Mouse (Mus musculus) testis, adult 2 months (tissue): ENCODE measurements around the gene Dglucy. TPM values are rescaled to one million over a fixed set of nuclear protein-coding genes. Genes with fewer than 3 reads are reported as not detected.

Experiments
- H3K27ac ChIP-seq: fragments of 200-500 bp; 2 replicates; pipeline ENCODE4 v1.5.1; 2012; ENCODE audit warnings: low read depth, low read length; ENCODE audit not compliant: control insufficient read depth, insufficient read depth
- H3K27me3 ChIP-seq: fragments of 200-500 bp; 2 replicates; pipeline ENCODE4 v1.6.1; 2012; ENCODE audit warnings: mild to moderate bottlenecking, low read length, moderate library complexity; ENCODE audit not compliant: control insufficient read depth, insufficient read depth
- H3K36me3 ChIP-seq: fragments of 200-500 bp; 2 replicates; pipeline ENCODE4 v1.6.1; 2012; ENCODE audit warnings: mild to moderate bottlenecking, low read length; ENCODE audit not compliant: control insufficient read depth, insufficient read depth
- H3K4me1 ChIP-seq: fragments of 200-500 bp; 2 replicates; pipeline ENCODE4 v1.6.1; 2012; ENCODE audit warnings: low read length; ENCODE audit not compliant: control insufficient read depth, insufficient read depth
- H3K4me3 ChIP-seq: fragments of 200-500 bp; 2 replicates; pipeline ENCODE4 v1.5.1; 2012; ENCODE audit warnings: low read depth, mild to moderate bottlenecking, low read length, moderate library complexity, mixed read lengths; ENCODE audit not compliant: control insufficient read depth
- CTCF ChIP-seq: fragments of 200-500 bp; IDR thresholded peaks from 2 replicates; pipeline ENCODE4 v1.5.1; 2012; ENCODE audit warnings: low read depth, mild to moderate bottlenecking, inconsistent platforms, low read length, moderate library complexity; ENCODE audit not compliant: control insufficient read depth, insufficient read depth, insufficient replicate concordance
- POLR2A ChIP-seq: fragments of 200-500 bp; IDR thresholded peaks from 2 replicates; pipeline ENCODE4 v1.6.1; 2012; ENCODE audit warnings: low read depth, mild to moderate bottlenecking, inconsistent platforms, low read length, moderate library complexity; ENCODE audit not compliant: control insufficient read depth
- polyA plus RNA-seq: library from polyadenylated mRNA; depleted of rRNA; stranded (reverse); fragments of >200 nt; gene quantifications from 2 replicates; pipeline ENCODE4 v1.2.3, GENCODE M21; 2012

Gene Dglucy
- polyA plus RNA-seq, 1 experiment, result 1.0 TPM

DNA sequence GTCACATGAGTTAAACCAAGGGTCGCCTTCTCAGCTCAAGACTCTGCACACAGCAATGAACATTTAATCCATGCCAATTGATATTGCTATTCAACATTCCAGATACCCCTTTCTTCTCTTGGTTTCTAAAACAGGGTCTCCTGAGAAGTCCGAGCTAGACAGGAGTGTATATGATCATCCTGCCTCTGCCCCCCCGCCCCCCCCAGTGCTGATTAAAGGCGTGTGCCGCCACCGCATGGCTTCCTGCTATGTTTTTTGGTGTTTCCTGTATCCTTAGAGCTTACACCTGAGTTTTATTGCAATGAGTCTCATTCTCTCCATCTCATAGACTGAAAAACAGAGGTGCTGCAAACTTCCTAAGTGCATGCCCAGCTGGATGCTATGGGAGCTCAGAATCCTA, 122.5 kb downstream of the Dglucy start:
- no peak for TF ChIP-seq CTCF
- TF ChIP-seq POLR2A, result no peak

DNA sequence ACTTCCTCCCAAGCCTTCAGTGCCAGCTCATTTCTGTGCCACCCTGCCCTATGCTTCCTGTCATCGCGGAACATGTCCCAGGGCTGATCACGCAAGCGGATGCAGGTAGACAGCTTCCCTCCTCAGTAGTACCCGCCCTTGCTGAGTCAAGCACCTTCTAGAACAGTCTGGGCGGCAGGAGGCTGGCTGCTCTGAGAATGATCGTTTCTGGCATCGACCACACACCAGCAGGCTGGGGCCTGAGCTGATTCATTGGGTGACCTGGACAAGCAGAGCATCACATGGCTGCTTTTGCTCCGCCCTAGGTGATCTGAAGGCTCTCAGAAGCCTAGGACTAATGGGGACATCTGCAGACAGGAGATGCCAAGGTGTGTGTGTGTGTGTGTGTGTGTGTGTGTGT, 124.9 kb downstream of the Dglucy start:
- peaks cover 20% of the 10 kb centered on the region for H3K4me1 ChIP-seq
- no peaks in the 10 kb centered on the region for H3K36me3 ChIP-seq
- H3K27ac ChIP-seq, result no peak overlapping the region
- TF ChIP-seq POLR2A (no peak), CTCF (no peak)
- H3K4me3 ChIP-seq, result no peak overlapping the region
- H3K27me3 ChIP-seq, result no peaks in the 10 kb centered on the region

More for the DNA sequence above, 122.5 kb downstream of the Dglucy start:
- H3K36me3 ChIP-seq, result no peaks in the 10 kb centered on the region
- no peaks in the 10 kb centered on the region for H3K27me3 ChIP-seq
- no peak overlapping the region for H3K27ac ChIP-seq
- peaks cover 10% of the 10 kb centered on the region for H3K4me1 ChIP-seq
- no peak overlapping the region for H3K4me3 ChIP-seq

DNA sequence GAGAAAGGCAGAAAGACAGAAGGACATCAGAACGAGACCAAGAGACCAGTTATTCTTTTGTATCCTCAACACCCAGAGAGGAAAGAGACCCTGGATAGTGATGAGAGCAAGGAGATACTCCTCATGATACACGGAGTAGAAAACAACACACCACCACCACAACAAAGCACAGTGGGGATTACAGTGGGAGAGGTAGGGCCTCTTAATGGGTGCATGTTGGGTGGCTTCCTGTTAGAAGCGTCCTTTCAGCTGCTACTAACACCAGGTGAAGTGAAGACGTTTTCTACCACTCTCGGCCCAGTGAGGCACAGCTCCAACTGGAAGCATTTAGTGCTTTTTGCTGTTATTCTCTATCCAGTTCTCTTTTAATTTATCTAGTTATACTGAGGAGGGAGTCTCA, 128.0 kb downstream of the Dglucy start:
- no peak for TF ChIP-seq POLR2A

DNA sequence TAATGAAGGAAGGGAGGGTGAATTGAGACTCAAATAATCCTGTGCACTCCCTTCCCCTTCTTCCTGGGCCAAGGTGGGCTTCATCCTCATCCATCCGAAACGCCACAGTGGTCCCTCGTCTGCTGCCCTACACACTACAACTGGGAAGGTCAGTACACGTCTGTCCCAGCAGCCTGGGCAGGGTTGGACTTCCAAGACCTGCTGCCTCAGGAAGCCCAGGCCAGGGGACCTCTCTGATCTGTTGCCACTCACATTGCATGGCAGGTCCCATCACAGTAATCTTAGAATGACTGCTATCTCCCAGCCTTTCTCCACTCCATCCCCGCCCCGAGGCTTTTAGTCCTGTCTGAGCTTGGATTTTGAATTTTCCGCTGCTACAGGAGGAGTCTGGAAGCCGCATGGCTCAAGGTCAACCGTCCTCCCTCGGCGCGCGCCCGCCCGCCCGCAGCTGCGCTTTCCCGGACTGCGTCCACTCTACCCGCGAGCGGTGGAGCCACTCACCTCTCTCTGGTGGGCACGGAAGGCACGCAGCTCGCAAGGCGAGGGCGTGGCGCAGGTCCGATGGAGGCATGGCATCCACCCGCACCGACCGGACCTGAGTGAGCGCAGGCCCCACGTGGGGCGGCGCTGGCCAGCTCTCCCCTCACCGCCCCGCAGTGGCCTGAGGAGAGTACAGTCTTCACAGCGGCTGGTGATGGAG, 128.9 kb downstream of the Dglucy start, which contains the start of gene Gpr68:
Gpr68 (minus strand) TSS at position 601 of the 700 bp plus-strand sequence.
- H3K27me3 ChIP-seq, result no peaks in the 10 kb centered on the region
- no peaks in the 10 kb centered on the region for H3K36me3 ChIP-seq
- peak within 1 kb of the TSS; percentile 73 for H3K27ac ChIP-seq
- peaks cover 12% of the 10 kb centered on the region for H3K4me1 ChIP-seq
- H3K4me3 ChIP-seq, result peak within 1 kb of the TSS; percentile 94
- TF ChIP-seq POLR2A (peak; percentile 66), CTCF (no peak)

More for the DNA sequence above, 128.0 kb downstream of the Dglucy start:
- peaks cover 12% of the 10 kb centered on the region for H3K4me1 ChIP-seq
- H3K36me3 ChIP-seq, result no peaks in the 10 kb centered on the region
- H3K27me3 ChIP-seq, result no peaks in the 10 kb centered on the region
- peak overlapping the region; percentile 63 for H3K27ac ChIP-seq
- H3K4me3 ChIP-seq, result peak overlapping the region; percentile 94

DNA sequence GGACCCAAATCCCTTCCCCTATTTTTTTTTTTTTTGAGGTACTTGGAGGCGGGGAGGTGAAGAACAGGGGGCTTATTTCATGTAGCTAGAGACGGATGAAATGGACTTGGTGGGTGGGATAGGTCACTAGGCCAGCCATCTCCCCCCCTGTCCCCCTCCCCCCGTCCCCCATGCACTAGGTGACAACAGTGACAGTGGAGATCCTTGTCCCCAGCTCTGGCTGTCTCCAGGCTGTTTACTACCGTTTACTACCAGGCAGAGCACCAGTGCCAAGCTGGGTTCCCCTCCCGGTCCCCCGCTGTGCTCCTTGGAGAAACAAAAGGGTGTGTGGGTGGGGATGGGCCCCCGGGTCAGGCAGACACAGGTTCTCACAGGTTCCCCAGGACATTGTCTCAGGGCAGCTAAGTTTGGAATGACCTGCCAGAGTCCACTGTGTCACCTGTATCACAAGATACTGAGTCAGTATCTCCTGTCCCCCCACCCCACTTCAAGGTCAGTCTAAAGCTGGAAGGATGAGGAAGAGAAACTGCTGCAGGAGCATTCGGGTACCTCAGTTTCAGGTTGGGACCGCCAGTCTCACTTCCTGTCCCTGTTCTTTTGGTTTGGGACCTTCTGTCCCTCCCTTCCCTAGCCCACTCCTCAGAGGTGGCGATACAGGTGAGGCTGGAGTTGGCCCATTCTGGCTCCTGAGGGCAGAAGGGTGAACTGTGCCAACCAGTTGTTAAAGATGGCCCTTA, 129.6 kb downstream of the Dglucy start:
- H3K27ac ChIP-seq, result peak overlapping the region; percentile 73; the same call in 1 of the 2 replicates
- TF ChIP-seq CTCF (no peak), POLR2A (no peak)
- H3K4me3 ChIP-seq, result peak overlapping the region; percentile 94
- no peaks in the 10 kb centered on the region for H3K36me3 ChIP-seq
- no peaks in the 10 kb centered on the region for H3K27me3 ChIP-seq
- peaks cover 12% of the 10 kb centered on the region for H3K4me1 ChIP-seq

DNA sequence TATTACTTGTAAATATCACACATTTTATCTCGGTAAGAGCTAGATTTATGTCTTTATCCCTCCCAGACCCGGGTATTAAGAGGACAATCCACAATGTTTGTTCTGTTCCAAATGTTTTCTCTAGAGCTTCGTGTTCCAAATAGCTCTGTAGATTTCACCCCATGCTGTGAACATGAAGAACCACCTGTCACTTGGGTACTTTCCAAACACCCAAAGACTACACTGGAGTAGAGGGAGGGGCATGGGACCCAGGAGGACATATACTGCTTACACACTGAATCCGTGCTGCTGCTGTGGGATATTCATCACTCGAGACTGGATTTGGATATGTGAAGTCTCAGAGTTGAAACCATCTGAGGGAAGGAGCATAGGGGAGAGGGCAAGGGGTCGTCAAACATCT, 130.9 kb downstream of the Dglucy start:
- peaks cover under 1% of the 10 kb centered on the region for H3K36me3 ChIP-seq
- no peak overlapping the region for H3K4me3 ChIP-seq
- TF ChIP-seq POLR2A (no peak), CTCF (no peak)

DNA sequence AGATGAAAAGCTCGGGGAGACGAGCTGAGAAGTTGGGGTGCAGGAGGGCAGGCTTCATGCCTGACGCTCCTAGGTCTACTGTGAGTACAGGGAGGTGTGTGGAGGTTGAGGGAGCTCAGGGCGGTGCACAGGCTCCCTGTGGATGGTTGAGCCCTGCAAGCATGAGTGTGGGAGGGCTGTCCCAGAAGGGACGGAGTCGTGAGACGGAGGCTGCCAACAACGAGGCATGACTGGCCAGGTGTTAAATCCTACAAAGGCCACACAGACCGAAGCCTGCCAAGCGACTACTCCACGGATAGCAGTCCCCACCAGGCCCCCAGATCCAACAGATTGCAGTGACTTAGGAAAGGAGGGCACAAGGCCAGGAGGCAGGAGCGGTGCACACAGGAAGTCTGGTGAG, 131.9 kb downstream of the Dglucy start:
- Histone ChIP-seq H3K4me1 (peaks cover 12% of the 10 kb centered on the region), H3K27me3 (no peaks in the 10 kb centered on the region), H3K27ac (no peak overlapping the region), H3K36me3 (peaks cover 2% of the 10 kb centered on the region), H3K4me3 (no peak overlapping the region)
- TF ChIP-seq CTCF, result no peak
- TF ChIP-seq POLR2A, result no peak

More for the DNA sequence above, 130.9 kb downstream of the Dglucy start:
- no peaks in the 10 kb centered on the region for H3K27me3 ChIP-seq
- no peak overlapping the region for H3K27ac ChIP-seq
- H3K4me1 ChIP-seq, result peaks cover 12% of the 10 kb centered on the region
